Mouse (Mus musculus) spleen, postnatal 10 days (tissue): Measurements from ENCODE around the gene Syp.

Experiments used
- DNase-seq, 2 experiments: peaks; one replicate each; pipeline ENCODE4 v3.0.0; 2021 to 2022; ENCODE audit warnings: low spot score in 2 of 2

Syp gene

DNA sequence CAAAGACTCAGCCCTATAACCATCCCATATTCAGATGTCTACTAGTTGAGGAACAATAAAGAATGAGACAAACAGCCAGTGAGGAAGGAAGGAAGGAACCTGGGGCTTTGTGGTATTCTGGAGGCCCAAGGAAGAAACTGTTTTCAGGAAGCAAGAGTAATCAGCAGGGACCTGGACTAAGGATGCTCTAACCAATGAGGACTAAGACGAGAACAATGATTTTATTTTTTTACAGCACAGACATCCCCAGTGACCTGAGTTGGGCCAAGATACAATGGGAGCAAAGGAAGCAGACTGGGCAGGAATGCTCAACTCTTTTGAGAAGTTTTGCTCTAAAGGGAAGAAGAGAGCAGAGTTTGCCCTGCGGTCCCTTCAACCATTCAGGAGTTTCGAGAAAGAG lies 24.7 kb downstream of the Syp start:
- DNase-seq: no peak

DNA sequence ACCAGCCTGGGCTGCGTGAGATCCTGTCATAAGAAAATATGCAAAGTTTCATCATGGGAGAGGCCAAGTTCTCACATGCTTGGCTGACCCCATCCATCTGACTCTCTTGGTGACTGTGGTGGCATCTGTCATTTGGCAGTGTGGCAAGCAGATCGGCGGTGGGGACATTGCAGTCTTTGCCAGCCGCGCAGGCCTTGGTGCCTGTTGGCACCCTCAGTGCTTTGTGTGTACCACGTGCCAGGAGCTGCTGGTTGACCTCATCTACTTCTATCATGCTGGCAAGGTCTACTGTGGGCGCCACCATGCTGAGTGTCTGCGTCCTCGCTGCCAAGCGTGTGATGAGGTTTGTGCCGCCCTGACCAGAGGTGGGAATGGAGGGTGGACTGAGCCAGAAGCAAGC lies 26.5 kb downstream of the Syp start:
- DNase-seq: no peak

DNA sequence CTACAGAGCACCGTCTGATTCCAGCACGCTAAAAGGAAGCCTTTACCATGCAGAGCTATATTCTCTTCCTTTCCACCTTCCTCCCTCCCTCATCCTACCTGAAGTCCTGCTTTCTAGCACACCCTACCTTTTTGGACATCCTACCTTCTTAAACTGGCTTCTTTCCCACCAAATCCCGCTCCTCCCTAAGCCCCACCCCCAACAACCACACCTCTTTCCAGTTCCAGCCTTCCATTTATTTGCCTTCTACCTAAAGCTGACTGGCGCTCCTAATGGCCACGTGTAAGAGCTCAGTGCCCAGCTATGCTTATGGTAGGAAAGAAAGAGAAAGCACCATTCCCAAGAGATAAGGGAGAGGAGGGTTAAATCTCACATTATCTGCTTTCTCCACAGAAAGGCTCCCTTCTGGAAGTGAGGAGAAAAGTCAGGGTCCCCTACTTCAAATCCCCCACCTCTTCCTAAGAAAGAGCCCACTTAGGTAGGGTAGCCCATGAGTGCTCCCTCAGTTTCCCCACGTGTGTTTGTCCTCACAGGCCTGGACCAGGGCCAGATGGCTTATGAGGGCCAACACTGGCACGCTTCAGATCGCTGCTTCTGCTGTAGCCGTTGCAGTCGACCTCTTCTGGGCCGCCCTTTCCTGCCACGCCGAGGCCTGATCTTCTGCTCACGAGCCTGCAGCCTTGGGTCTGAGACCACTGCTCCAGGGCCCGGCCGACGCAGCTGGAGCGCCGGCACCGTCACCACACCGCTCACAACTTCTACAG lies 27.6 kb downstream of the Syp start:
- no peak for DNase-seq

DNA sequence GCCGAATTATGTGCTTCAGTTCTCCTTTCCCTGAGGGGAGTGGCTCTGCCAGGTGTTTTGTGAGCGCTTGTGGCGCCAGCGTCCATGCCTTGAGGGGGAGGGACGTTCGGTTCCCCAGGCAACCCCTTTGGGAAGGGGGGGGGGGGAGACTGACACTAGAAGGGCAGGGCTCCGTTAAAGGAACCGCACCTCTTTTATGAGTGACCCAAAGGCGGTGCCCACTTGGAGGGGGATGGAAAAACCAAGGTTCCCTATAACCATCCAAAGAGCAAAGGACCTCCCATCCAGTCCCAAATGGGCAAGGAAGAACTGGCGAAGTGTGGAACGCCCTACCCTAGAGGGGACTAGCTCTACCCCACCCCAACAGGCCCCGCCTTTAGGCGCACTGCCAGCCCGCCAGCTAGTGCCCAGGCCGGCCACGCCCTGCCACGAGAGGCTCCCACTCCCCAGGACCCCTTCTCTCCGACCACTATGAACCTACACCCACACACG lies 32.2 kb downstream of the Syp start:
- DNase-seq: peak; percentile 61 to 75

DNA sequence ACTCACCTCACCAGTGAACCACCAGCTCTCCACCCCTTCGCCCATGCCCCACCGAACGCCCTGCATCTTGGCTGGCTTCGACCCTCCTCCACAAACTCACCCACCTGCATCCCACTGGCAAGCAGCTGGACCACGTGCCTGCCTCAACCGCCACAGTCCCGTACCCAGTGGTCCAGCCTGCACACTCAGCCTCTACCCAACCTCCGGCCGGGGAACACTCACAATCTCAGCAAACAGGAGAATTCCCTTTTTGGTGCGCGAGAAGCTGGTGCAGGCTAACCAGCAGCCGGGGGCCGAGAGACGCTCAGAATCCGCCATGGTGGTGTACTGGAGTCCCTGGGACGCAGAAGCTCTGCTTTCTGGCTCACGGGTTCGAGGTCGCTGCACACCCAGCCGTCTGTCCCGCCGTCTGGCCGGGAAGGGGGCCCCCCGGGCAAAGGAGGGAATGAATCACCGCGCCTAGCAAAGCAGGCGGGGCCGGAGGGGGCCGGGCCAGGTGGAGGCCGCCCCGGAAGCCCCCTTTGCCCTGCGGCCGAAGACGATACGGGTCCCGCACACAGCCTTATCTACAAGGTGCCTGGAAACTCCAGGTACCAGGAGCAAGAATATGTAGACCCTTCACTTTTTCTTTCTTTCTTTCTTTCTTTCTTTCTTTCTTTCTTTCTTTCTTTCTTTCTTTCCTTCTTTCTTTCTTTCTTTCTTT lies 32.8 kb downstream of the Syp start, which contains the start of gene Plp2:
TSS of gene Plp2 (minus strand) at position 470 of the 703 bp plus-strand sequence.
- DNase-seq: peak in 1 of 2 experiments; percentile 39

DNA sequence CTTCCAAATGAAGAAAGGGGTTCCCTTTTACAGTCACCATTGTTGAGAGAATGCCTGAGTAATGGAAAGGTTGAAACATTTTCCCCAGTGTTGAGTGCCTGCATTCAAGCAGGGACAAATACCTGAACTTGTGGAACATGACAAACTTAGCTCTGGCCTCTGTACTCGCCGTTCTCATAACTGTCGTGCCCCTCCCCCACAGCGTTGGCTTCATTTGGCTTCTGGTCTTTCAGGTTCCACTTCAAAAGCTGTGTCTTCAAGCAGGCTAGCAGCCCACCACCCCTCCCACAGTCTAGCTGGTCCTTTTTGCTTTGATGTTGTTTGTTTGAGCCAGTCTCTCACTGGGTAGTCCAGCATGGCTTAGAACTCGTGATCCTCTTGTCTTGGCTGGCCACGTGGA lies 34.5 kb downstream of the Syp start:
- no peak for DNase-seq

DNA sequence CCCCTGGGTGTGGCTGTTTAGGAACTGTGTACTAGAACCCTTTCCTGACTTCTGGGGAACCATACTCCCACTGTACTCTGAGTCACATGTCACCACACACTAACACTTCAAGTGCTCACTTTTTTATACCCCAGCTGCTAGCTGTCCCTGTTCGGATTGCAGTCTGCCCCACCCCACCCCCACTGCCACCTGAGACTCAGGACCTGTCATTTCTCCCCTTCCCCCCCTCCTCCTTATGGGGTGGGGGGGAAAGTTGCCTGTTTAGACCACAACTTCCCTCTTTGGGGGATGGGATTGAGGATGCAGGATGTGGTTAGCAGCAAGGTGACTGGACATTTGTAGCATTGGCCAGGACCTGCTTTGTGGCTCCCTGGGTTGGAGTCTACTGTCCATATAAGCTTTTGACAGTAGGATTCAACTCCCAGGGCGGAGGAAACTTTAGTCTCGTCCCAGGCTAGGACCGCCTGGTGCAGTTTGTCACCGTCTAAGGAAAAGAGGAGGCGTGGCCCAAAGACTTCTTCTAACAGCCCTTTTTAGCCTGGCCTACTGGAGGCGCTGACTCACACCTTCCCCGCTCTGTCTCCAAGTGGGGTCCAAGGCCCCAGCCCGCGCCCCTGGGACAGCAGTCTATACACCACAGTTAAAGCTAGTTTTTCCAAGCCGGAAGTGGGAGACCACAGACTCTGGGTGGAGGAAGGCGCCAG lies 35.5 kb downstream of the Syp start:
- peak in 1 of 2 experiments; percentile 58 for DNase-seq

DNA sequence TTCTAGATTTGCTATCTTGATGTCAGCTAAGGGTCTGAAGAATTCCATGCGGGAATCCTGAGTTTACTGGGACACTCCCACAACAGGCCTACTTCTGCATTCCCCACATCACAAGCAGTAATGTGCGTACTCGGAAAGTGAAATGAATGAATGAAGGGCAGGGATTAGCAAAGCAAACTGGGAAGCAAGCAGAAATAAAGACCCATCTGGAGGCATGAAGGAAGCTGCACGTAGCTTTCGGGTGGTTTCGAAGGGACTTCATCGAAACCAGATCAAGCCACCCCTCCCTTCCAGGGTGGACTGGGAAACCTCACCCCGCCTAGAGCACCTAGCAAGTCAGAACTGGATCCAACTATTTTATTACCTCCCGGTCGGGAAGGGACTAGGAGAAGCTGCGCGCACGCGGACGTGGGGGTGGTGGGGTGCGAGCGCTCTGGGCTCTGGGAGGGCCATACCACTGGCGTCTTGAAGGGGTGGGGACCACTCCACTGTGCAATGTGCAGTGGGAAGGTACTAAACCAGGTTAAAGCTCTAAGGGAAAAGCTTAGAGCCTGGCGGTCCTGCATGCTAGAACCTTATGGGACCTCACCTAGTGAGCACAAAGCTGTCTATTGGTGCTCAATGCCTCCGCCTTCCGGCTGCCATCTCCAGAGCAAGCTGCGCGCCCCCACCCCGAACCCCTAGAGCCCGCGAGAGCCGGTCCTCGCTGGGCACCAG lies 36.2 kb downstream of the Syp start:
- DNase-seq: peak in 1 of 2 experiments; percentile 35

DNA sequence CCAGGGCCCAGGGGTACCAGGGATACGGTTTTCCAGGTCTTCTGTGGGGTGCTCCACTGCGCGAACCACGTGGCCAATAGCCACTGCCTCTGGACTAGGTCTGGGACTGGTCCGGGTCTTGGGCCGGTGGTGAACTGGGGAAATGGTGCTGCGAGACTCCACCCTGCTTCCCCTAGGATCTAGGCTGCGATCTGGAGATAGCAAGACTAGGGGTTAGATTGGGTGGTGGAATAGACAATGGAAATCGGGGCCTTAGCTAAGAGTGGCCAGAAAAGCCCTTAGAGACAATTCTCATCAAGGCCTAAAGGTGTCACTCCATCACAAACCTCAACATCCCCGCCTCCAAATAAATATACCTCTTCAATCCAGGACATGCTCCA lies 36.7 kb downstream of the Syp start:
- DNase-seq: no peak

DNA sequence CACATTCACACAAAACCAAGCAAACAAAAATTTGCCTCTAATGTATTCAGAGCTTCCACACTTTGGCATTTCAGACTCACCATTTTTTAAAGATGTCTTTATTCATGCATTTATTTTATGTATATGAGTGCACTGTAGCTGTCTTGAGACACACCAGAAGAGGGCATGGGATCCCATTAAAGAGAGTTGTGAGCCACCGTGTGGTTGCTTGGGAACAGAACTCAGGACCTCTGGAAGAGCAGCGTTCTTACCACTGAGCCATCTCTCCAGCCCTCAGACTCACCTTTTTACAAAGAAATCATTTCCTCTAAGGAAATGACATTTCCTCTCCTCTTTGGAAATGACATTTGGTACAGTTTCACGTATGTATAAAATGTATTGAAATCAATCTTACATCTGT lies 40.7 kb downstream of the Syp start:
- DNase-seq: no peak

DNA sequence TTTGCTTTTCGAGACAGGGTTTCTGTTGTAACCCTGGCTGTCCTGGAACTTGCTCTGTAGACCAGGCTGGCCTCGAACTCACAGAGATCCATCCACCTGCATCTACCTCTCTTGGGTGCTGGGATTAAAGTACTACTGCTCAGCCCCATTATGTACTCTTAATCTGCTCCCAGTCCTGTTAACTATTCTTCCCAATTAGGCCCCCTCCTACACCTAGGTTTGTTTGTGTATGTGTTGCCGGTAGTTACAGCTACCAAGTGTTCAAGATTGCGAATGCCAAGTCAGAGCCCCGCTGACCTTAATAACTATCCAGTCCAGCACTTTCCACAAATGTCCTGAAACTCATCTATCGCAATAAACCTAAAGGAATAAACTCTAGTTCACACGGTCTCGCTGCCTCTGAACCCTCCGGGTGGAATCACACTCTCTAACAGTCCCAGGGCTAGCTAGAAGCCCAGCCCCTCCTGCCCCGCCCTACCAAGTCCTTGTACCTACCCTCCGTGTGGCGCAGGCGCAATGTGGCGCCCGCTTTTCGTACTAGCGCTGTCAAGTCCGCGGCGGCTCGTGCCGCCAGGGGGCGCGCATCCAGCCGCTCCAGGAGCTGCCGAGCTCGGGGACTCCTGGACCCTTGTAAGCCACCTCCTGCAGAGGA lies 41.3 kb downstream of the Syp start:
- peak; percentile 72 to 90 for DNase-seq

DNA sequence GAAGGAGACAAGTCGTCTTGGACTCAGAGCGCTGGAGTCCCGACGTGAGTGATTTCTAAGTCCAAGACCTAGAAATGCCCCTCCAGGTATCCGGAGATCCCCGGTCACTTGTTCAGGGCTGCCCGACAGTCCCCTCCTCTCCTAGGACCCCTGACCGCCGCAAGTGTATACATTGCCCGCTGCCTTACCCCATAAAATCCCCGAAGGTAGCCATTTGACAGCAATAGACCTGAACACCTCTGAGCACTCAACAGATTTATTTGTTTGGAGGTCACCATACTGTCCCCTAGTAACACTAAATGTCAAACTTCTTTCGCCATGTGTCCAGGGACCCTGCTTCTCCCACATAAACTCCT lies 41.8 kb downstream of the Syp start:
- no peak for DNase-seq

DNA sequence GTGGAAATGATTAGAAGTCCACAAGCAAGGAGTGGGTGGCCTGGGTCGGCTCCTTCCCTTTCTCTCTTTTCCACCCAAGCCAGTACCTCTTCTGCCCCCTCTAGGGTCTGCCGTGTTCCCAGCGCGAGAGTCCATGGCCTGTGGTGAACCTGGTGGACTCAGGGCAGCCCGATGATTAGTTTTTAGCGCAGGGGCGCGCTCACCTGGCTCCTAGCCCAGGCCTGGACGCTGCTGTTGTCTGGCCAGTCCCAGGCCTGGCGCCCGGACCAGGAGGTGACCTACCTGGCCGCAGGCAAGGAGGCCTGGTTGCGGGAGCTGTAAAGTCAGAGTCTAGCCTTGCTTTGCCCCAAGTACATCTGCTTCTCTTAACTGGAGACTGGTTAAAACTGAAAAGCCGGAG lies 42.6 kb downstream of the Syp start, which contains the start of gene Magix:
TSS of gene Magix (minus strand) at position 388 of the 400 bp plus-strand sequence.
- no peak for DNase-seq

DNA sequence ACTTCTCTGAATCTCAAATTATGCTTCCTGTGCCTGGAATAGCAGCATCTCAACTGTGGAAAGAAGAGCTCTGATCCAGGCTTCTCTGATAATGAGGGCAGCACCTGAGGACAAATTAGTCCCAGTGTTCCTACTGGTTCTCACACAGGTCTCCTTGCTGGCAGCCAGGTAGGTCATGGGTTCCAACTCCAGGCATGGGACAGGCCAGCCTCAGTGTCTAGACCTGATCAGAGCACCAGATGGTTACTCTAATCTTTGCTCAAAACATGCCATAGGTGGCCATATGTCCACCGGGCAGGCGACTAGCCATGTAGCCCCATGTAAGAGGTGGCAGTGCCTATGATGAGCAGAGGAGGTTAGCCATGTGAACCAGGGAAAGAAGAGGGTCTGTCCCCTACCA lies 50.0 kb downstream of the Syp start:
- no peak for DNase-seq

DNA sequence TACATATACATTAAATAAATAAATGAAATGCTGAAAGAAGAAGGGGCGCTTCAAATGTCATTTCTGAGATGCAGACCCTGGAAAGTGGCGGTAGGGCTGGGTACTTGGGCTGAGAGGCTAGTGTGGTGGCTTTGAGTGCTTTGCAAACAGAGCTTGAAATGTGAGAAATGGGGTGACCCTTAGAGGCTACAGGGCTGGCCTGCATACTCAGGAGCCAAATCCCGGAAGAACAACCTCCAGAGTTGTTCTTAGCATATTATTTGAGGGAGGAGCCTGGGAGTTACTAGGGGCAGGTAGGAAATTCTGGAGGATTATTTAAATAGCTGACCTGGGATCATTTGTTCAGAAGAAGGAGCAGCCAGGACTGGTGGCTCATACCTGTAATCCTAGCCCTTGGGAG lies 52.2 kb downstream of the Syp start:
- DNase-seq: no peak

DNA sequence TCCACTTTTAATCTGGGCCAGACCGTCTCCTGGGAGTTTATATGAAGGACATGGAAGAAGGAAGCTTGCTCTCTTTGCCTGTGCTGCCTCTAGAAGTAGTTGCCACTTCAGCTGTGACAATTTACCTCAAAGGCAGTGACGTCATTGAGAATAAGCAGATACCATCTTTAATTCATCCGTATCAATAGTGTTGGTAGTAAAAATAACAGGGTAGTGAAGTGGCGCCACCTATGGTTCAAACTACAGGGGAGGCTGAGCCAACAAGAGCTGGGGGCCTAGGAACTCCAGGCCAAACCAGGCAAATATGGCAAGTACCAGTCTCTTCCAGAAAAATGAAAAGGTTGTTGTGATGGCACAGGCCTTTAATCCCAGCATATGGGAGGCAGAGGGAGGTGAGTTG lies 54.6 kb downstream of the Syp start:
- DNase-seq: peak in 1 of 2 experiments; percentile 51

DNA sequence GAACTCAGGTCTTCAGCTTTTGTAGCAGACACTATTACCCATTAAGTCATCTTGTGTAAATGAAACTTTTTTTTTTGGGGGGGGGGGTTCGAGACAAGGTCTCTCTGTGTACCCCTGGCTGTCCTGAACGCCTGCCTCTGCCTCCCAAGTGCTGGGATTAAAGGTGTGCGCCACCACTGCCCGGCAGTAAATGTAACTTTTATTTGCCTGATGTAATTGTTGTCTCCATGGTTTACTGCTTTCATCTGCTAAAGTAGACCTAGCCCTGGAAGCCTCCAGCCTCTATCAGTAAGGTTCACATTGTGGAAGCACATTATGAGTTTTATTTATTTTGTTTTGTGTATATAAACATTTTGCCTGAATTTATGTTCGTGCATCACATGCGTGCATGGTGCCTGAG lies 58.2 kb downstream of the Syp start:
- DNase-seq: no peak

DNA sequence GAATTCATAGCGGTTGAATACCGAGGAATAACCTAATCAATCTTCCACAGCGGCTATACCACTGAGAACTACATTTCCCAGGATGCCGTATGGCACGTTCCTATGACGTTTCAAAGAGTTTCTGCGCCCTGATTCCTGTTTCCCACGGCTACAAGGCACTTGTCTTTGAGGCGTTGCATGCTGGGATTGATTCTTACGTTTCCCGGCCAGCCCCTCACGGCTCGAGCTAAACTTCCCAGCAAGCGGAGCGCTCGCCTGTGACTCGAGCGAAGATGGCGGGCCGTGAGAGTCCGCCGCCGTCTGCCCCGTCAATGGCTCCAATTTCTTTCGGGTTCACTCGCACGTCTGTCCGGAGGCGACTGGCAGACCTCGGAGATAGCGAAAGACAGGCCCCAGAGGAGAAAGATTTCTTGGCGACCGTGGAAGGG lies 58.7 kb downstream of the Syp start, which contains the start of gene Gpkow:
TSS of gene Gpkow (plus strand) at position 178 of the 428 bp plus-strand sequence.
- DNase-seq: peak; percentile 60 to 85
